Mouse (Mus musculus) gastrocnemius, postnatal 4 days (tissue): ENCODE measurements at regions not wholly inside any gene's neighbourhood (a gene's known extent, or its start where the extent isn't known, plus 50 kb on each side); places are given as distances from the start of the nearest gene placed in this dataset.

Source experiments
- DNase-seq, 2 experiments: peaks; one replicate each; pipeline ENCODE4 v3.0.0; 2021 to 2022; ENCODE audit warnings: low spot score in 2 of 2, mixed read lengths in 2 of 2

DNA sequence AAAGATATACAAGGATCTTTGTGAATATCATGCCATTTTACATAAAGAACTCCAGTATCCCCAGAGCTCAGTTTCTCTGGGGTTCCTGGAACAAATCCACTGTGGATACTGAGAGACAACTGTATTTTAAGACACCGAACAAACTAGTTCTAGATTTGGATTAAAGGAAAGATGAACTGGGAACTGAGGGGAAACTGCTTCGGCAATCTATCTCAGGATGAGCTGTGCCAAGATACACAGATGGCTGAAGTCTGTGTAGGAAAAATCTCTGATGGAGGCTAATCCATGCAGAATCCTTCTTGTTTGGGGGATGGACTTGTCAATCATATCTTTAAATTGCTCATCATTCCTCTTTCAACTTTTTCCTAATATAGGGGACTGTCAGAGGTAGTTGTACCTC lies 920.5 kb downstream of the Slc4a3 start:
- no peak for DNase-seq

DNA sequence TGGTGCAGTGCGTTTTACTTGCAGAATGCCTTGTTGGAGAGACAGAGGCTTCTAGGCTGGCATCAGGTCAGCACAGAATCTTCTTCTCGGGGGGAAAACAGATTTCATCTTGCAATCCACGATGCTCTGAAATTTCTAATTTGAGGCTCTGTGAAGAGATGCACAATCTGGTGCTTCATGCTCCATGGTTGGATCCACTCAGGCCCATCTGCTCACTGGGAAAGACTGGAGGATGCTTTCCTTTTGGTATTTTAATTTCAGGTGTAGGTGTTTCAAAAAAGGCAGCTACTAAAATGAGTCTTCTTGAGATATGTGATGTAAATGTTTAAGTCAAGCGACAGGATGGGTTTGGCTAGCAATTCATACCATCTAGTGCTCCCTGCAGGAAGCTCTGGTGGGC lies 938.1 kb downstream of the Slc4a3 start:
- no peak for DNase-seq

DNA sequence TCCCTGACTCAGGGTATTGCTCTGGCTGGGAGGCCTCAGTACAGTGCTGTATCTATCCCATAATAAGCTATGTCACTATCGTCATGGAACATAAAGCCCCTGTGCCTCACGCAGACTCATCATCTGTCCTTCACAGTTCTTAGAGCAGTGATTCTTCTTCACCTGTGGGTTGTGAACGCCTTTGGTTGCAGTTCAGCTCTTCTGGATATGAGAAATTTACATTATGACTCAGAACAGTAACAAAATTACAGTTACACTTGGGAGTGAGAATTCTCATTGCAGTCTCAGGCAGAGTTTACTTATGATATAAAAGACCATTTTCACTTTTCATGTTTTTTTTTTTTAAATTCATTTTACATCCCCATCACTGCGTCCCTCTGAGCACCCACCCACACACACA lies 941.4 kb downstream of the Slc4a3 start:
- DNase-seq = no peak

DNA sequence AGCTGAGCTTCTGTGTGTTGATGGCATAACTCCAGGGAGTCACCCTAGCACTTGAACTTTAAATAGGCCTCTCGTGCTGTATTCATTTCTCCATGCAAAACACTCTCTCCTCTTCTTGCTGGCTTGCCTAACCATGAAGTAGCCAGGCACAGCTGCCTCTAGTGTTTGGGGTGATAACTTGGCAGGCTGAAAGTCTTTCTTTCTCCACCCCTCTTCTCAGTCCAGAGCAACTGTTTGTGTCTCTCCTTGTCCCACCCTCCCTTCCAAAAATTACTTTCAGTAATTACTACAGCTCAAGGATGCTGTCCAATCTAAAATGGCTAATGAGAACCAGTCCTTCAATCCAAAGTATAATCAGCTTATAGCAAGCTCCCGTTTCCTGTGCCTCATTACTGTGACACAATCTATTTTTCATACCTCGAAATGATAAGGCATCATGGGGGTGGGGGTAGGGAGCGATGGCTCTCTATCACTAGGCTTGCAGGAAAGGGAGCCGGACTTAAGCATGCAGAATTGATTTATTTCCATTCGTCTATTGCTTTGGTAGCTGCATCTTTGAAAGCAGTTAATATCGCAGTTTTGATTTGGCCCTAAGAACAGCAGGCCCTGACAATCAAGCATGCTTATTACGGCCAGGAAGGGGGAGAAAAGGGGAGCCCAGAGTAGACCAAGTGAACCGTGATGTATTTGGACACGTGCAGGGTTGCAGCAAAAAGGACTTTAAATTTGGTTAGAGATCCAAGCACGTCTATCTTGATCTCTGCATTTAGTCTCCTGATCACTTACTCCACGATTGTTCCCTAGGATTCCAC lies 943.8 kb downstream of the Slc4a3 start:
- no peak for DNase-seq

DNA sequence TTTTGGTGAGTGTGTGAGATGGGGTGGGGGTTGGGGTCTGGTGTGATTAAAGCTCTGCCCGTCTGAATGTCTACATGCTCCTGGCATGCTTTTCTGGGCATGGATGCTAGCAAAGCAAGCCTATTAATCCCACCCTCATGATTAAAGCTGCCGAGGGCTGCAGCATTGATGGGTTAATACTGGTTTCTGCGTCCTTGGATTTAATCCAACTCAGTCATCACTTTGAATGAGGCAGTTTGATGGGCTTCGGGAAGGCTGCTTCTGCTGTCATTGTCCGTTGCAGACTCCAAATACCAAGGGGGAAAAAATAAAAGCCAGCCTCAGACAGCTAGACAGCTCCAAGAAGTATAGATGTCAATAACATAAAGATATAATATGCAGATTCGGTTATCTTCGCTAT lies 944.7 kb downstream of the Slc4a3 start:
- DNase-seq = no peak

DNA sequence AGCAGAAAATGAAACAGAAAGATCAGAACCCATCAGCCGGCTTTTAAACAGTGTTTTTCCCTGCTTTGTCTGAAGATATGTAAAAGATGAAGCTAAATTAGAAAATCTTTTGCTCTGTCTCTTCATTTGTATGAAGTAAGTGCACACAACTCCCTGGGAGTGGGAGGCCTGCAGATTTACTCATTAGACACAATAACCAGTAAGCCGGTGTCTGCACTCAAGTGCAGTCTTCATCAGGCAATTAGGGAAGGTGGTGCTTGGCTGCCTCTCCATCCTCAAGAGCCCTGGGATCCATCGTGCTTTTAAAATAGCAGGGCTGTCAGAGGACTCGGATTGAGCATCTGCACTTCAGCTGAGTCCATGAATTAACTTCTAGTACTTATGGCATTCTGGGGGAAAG lies 945.1 kb downstream of the Slc4a3 start:
- DNase-seq = no peak

DNA sequence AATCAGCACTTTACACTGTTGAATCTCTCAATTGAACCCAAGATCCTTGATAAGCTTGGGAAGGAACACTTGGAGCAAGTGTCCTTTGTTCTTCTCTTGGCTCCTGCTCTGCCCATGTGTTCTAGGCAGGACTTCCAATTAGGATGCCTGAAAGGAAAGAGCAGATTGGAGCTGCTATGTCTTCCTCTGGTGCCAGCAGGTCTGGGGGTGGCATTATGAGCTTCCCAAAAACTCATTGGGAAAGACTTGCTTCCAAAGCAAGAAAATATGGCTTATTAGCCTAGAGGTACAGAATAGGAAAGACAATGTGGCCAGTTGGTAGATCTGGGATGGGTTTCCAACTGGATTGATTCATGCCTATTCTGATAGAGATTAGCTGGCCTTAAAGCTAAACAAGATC lies 959.1 kb downstream of the Slc4a3 start:
- DNase-seq = no peak

DNA sequence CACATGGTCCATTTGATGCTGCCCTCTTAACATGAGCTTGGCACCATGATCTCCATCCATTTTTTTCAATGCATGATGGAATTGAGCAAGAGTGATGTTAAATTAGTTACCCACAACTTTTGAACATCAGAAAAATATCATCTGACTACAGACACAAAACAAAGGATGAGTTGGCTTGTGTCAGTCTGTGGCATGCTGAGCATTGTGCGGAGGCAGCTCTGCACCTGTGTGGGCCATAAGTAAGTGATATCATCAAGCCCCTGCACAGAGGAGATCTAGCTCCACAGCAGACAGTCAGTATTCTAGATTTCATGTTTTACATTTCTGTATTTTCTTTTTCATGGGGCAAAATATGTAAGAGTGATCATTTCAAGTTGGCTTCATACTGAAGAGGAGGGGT lies 962.8 kb downstream of the Slc4a3 start:
- no peak for DNase-seq

DNA sequence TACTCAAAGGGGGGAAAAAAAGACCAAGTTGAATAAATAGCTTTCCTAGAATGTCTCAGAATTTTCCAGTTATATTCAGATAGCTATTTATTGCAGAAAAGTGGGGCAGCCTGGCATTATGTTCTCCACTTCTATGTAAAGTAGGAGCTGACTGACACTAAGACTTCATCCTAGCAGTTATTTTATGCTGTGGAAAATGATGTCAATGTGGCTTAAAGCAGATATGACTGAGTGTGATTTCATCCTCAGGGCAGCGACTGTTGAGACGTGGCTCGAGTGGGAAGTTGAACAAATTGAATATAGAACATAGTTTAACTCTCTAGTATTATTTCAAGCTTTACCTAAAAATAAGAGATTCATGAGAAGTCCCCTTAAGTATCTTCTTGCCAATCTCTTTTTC lies 963.4 kb downstream of the Slc4a3 start:
- DNase-seq = no peak

DNA sequence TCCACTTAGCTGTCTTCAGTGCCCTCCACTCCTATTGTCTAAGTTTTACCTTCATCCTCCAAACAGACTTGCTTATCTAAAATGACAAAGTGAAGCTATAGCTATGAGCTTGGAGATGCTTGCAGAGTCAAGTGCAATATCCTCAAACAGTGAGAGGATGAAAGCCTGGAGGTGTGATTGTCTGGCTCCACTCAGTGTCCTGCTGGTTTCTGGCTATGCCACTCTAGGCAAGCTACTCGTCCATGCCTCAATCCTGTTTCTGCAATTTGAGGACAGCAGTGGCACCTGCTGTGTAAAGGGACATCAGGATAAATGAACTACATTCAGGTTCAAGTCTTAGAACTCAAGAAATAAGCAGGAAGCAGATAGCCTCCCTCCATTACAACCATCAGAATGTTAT lies 966.1 kb downstream of the Slc4a3 start:
- no peak for DNase-seq

DNA sequence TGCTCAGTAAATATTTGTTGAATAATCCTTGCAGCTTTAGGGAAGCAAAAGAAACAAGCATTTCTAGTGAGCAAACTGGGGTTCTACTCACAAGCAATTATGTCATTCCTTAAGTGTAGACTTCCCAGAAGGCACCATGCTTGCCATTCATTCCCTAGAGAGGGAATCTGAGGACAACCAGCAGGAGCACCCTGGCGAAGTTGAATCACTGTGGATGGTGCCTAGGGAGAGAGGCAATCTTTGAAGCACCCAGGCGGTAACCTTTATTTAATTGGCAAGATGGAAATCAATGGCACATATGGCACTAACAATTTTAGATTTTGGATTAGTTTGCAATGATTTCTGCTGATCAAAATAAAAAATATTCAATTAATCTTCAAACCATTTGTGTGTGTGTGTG lies 967.4 kb downstream of the Slc4a3 start:
- DNase-seq = no peak

DNA sequence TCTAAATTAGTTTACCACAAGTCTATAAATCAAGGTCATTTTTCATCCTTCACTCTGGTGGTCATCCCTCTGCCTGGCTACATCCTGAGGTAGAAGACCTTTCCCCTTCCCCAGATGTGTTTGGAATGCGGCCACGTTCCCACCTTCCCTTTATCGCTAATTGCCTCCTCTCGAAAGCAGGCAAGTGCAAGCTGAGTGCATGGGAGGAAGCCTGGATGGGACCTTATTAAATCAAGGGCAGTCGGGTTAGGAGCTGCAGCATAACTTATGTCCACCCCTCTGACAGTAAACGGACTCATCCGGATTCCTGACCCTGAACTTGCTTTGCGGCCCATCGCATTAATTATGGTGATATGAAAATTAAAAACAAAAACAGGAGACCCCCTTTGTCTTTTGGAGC lies 983.5 kb downstream of the Slc4a3 start:
- DNase-seq = no peak

DNA sequence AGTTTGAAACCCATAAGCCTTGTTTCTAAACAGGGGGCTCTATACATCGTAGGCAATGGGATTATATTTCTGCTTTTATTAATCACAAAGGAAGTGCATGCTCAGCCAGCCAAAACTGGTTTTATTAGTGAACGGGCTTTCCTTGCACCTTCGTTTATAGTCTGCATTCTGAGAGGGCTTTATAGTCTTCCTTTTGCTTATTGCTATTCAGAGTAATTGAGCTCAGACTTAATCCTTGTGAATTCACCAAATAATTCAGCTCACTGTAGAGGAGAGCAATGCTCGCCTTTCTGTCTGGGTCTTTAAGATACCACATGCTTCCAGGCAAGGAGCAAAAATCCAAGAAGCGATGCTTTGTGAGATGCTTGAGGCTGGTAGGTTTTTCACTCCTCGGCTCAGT lies 984.3 kb downstream of the Slc4a3 start:
- DNase-seq = no peak

DNA sequence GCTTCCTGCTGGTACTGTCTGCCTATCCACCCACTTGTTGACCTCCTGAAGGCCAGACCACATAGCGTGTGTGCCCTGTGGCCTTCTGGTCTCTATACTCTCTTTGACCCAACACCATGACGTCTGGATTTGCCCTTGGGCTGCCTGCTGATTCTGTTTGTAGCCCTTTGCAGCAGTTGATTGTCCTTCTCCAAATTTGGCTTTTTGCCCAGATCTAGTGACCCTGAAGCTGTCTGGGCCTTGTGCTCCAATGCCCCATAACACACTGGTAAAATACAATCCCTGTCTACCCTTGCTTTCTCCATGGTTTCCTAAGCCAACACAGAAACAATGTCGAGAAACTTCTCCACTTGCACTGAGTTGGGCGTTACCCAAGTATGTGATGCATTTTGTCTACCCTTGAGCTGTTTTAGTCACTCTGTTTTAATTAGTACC lies 979.3 kb downstream of the Epha4 start:
- DNase-seq = no peak

DNA sequence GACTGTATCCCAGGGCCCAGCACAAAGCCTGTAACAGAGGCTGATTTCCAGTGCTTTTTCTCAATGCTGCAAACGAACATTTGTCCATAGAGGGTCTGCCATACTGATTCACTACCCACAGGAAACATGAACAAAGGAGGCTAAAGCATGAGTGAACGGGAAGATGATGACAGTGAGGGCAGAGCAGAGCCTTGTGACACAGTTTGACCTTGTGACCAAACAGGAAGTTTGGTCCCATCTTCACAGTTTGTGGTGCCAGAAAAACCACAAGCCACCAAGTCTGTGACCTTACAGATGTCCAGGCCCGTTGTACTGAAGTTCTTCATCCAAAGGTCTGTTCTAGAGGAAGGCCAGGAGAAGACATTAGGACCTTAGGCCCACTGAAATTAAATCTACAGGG lies 974.4 kb downstream of the Epha4 start:
- DNase-seq = no peak

DNA sequence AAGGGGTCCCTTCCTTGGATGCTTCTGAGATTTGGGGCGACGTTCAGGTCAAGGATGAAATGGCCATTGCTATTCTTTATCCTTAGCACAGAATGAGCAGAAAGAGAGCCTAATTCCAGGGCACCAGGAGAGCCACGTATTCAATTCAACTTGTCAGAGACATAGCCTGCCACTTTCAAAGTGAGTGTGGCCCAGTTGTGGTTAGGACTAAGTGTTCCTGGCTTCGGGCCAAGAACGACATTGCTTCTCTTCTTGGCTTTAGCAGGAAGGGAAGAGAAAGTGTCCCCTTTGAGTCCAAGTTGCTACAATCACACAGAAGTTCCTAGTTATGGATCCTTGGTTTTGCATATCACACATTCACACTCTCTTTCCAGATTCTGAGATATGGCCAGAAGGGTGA lies 964.0 kb downstream of the Epha4 start:
- peak in 1 of 2 experiments; percentile 12 for DNase-seq

DNA sequence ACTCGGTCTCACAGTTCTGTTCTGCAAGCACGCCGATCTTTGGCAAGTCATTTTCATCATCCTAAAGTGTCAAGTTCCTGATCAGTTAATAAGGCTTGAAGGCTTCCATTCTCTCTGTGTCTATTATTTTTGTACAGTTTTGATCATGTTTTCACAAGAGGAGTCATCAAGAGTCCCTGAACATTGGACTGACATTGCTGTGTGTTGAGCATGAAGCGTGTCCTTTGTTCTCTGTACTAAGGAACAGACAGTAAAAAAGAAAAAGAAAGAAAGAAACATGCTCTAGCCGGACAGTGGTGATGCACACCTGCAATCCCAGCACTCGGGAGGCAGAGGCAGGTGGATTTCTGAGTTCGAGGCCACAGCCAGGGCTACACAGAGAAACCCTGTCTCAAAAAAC lies 955.4 kb downstream of the Epha4 start:
- DNase-seq = no peak

DNA sequence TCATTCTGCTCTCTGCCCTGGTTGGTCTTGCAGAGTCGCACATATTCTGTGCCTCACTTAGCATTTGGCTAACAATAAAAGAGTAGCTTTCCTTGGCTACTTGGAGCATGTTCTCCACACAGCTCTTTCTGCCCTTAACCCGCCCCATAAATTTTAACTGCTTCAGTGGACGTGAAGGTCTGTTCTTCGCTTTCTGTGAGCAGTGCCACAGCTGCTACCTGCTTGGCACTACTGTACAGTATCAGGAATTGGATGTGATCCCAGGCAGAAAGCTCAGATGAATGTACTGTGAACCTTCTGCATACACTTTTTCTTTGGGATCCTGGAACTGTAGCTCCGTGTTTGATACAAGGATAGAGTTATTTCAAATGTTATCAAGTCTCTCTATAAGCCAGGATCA lies 939.4 kb downstream of the Epha4 start:
- no peak for DNase-seq

DNA sequence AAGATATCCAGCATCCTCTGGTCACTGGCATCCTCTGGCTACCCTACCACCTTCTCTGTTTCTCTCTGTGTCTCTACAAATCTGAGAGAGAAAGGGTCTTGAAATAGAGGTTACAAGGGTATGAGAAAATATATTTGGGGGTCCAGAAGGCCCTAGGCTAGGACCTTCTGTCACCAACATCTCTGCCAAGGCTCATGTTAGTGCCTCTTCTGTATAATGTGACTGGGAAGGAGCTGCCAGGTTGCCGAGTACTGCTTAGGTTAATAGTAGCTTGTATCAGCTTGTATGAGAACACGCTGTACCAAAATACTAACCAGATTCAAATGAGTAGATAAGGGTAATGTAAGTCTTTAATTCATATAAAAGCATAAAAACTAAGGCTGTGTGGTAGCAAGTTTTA lies 929.0 kb downstream of the Epha4 start:
- no peak for DNase-seq

DNA sequence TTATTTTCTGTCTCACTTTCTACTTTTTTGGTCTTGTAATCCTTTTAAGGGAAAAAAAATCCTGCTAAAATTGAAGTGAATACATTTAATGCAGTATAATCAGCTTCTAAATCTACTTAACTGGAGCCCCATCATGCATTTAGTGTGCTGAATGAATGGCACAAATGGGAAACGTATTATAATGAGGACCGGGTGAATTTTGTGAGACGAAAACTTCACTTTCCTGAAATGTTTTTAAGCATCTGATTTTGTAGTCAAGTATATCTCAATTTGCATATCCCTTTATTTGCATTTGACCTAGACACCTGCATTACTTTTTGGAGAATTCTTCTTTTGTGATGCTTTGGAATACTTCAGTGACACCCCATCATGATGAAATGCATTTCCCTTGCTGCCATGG lies 889.1 kb downstream of the Epha4 start:
- no peak for DNase-seq

DNA sequence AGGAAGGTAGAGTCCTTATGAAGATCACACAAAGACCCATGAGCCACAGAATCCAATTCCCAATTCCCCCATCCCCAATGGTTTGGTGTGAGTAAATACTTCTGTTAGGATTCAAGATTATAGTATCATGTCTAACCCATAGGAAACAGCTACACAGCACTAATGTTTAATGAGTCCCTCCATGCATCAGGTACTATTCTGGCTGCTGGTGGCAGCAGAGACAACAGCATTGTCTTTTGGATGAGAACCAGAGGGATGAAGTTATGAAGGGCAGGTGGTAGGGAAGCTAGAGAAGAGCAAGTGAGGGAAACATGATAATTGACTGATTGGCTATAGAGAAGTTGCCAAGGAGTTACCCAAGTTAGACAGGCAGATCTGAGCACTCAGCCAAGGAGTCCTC lies 885.0 kb downstream of the Epha4 start:
- DNase-seq = no peak

DNA sequence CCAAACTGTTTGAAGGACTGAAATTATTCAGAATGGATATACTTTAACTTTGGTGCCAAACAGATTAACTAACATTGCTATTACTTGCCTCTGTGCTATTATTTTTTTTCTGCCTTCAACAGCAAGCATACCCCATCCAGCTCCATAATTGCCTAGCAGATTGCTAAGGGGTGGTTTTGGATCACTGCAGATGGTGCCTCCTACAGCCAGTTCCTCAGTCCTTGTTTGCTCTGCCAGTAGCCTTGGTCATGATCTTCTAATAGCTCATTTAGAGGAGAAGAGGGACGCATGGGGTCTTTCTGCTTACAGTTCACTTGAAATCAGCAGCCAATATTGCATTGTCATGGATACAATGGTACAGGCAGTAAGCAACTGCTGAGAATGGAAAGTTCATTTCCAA lies 880.8 kb downstream of the Epha4 start:
- DNase-seq = no peak

DNA sequence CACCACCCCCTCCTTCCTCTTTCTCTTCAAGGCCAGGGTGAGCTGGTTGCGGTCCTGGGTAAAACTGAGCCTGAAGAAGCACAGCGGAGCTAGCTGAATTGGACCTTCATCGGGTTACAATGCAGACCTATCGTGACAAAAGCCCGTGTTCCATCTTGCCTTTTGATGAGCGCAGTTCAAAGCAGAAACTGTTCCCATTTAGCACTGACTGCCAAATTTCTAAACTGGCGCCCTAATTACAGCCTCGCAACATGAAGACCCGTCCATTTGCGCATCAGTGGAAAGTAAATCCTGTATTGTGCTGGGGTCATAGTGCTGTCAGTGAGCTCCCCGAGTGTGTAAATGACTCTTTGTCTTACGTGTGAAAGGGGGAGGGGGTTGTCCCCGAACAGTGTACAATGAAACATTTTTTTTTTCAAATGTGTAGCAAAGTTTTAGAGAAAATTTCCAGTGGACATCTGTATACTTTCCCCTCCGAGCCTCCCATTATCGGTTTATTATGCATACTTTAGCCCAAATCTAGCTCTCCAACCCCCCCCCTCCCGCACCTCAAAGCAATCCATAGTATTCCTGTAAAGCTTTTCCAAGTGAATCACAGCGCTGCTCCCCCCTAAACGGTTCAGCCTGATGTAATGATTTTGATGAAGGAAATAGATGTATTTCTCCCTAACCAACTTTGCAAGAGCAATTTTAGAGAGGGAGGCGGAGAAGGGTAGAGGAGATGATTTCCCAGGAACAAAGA lies 877.4 kb downstream of the Epha4 start:
- no peak for DNase-seq
